Mouse (Mus musculus): ENCODE data around the gene Rac3. TPM values are rescaled to one million over a fixed set of nuclear protein-coding genes. Genes with fewer than 3 reads are reported as not detected.

Gene Rac3
- total RNA-seq, 2 experiments from 2014 or later, result 247 to 249 TPM

DNA sequence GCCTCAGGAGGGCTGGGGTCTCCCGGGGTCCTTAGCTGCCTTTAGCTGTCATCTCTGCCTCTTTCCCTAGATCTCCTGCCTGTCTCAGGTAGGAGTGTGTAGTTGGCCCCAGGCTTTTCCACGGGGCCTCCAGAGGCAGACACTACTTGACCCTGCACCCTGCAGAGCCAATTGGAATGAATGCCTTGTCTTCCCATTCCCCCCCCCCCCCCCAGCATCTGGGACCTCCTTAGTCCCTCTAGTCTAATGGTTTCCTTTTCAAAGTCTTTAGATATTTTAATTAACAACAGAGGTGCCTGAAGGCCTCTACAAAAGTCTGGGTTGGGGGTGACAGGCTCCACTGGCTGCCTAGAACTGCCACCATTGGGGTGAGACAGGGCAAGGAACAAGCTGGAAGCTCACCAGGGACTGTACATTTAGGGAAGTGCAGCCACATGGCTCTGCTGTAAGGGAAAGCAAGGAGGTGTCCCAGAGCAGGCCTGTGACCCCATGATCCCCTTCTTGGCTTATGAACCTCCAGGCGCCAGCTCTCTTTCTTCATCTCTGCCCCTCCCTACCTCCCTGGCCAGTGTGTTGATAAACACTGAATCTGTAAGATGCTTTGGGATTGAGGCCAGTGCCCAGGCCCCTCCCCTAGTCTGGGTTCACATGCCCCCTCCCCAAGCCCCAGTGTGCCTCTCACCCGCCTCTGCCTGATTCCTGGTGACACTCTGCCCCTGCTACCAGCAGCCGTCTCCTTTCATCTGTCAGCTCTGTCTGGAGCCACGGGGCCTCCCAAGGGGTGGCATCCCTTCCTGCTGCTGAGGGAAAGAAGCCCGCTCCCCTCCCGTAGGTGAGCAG lies 16.6 kb upstream of the Rac3 start:
- DNase-seq (ENCODE audit: low spot score in 2 of 2), result no peak

GRCm38 (mm10) chr11:120706120-120706519 lies 15.2 kb upstream of the Rac3 start:
- DNase-seq (ENCODE audit: low spot score in 2 of 2), result no peak

DNA sequence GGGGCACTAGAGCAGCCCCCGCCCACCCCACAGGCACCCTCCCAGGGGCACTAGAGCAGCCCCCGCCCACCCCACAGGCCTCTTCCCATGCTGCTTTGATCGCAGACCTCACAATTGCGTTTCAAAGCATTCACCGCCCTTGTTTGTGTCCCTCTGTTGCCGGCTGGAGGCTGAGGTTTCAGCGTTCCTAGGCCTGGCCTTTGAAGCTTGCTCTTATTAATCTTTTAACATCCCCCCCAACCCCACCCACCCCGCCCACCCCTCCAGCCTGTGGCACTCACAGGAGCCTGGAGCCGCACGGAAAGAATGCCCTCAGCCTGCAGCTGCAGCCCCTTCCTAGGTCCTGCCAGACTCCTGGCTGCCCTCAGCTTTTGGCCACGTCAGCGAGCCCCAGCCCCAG lies 14.0 kb upstream of the Rac3 start:
- no peak for DNase-seq (ENCODE audit: low spot score in 2 of 2)

DNA sequence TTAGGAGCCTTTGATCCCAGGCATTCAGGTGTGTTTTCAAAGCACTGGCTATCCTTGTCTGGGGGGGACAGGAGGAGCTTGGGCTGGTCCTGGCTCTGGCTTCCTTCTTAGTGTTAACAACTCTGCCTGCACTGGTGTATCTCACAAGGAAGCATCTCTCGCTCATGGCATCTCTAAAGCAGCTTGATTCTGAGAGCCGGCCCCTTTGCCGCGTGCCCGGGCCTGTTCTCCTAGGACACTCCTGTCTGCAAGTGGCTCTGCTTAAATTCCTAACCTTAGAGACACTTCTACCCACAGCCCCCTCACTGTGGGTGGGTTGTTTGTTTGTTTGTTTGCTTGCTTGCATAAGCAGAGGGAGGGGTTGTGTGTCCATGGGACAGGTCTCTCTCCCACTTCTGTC lies 13.3 kb upstream of the Rac3 start:
- DNase-seq (ENCODE audit: low spot score in 2 of 2), result no peak

DNA sequence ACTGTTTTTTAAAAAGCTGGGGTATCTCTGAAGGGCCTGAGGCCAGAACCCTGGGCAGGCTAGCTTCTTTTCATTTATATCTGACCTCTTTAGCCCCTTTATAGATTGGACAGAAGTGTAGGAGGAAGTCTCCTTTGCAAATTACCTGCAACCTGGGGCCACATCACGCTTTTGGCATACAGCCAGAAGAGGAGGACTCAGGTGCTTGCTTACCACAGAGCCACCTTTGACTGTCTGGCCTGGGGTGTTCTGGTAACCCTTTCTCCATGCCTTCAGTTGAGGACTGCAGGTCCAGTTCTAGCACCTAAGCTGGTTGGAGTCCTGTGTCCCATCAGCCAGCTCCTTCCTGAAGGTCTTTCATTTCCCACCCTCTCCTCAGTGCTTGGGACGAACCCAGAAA lies 11.7 kb upstream of the Rac3 start:
- no peak for DNase-seq (ENCODE audit: low spot score in 2 of 2)

GRCm38 (mm10) chr11:120710672-120711071 lies 10.6 kb upstream of the Rac3 start:
- no peak for DNase-seq (ENCODE audit: low spot score in 2 of 2)

DNA sequence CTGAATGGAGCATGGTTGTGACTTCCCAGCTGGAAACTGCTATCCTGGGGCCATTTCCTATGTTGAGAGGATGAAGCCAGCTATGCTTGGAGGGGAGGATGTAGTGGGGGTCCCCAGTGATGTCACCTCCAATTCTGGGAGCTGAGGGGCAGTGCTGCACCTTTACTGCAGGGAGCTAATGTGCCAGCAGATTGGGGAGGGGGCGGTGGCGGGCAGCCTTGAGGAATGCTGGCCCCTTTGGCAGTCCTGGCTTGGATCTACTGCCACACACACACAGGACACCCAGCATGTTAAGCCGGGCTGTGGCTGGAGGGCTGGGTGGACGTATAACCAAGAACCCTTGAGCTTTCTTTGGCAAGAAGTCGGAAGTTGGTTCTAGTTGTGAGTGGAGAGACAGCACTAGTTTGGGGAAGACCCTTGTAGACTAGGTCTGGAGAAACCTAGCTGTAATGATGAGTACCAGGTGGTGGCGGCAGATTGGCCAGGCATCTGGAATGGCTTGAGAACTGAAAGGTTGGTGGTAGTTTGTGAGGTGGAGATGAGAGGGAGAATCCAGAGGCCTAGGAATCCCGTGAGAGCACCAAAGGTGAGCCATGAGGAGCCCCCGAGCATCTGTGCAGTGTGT lies 9.2 kb upstream of the Rac3 start:
- no peak for DNase-seq (ENCODE audit: low spot score in 2 of 2)

DNA sequence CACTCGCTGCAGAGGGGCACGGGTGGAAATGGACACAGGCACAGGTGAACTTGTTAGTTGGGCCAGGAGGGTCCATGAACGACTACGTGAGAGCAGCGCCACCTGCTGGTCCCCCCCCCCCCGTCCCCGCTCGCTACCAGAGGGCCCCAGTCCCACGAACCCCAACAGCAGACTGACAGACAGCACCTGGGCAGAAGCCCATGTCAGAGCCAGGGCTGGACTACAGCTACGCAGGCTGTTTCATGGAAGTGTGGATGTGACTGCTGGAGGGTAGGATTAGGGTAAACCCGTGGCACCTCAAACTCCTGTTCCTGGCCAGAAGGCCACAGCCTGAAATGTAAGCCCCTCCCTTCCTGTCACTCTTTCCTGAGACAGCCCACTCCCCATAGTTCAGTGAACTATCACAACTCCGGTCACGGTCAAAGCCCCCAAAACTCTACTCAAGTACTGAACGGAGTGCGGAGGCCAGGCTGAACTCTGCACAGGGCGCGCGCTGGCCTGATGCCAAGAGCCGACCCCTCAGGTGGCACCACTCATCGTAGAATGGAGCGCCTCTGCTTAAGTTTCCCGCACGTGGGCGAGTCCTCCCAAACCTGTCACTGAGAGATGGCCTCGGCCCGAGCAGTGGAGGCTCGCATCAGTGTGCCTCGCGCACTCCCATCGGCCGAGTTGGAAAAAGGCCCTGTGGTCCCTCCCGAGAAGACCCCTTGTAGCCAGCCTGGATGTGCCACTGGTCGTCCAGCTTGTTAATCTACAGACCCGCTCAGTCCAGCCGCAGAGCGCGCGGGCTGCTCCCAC lies 8.3 kb upstream of the Rac3 start:
- peak; percentile 57 to 65 for DNase-seq (ENCODE audit: low spot score in 2 of 2)

- DNase-seq (ENCODE audit: low spot score in 2 of 2), result peak; percentile 96 to 97
These were observed 7.4 kb upstream of the Rac3 start, which contains the start of the genes Cenpx and Lrrc45 for GRCm38 (mm10) chr11:120713580-120714518. Gene Cenpx, minus strand, starts transcription at chr11:120713738. Gene Lrrc45, plus strand, starts transcription at chr11:120713925.

- no peak for DNase-seq (ENCODE audit: low spot score in 2 of 2)
These were observed 6.7 kb upstream of the Rac3 start for GRCm38 (mm10) chr11:120714546-120714945.

- DNase-seq (ENCODE audit: low spot score in 2 of 2), result no peak
These were observed 6.1 kb upstream of the Rac3 start for GRCm38 (mm10) chr11:120715131-120715530.

DNA sequence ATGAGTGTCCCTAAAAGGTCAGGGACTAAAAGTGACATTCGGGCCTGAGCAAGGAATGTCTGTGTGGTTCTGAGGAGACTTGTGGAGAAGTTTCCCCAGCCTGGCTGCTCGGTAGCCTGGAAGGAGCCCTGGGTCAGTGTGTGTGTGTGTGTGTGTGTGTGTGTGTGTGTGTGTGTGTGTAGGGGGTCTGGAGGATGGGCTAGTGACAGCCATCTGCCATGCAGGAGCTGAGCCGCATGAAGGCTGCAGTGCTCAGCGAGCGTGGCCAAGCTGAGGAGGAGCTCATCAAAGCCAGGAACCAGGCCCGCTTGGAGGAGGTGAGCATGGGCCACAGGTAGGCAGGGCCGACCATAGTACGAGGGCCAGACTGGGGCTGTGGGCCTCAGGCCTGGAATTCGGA lies 2.0 kb upstream of the Rac3 start:
- no peak for DNase-seq (ENCODE audit: low spot score in 2 of 2)

GRCm38 (mm10) chr11:120719841-120720376 lies 1.4 kb upstream of the Rac3 start:
- peak in 1 of 2 experiments; percentile 14 for DNase-seq (ENCODE audit: low spot score in 2 of 2)

- peak; percentile 96 to 97 for DNase-seq (ENCODE audit: low spot score in 2 of 2)
These were observed 820 bp upstream of the Rac3 start for GRCm38 (mm10) chr11:120720450-120720849.

DNA sequence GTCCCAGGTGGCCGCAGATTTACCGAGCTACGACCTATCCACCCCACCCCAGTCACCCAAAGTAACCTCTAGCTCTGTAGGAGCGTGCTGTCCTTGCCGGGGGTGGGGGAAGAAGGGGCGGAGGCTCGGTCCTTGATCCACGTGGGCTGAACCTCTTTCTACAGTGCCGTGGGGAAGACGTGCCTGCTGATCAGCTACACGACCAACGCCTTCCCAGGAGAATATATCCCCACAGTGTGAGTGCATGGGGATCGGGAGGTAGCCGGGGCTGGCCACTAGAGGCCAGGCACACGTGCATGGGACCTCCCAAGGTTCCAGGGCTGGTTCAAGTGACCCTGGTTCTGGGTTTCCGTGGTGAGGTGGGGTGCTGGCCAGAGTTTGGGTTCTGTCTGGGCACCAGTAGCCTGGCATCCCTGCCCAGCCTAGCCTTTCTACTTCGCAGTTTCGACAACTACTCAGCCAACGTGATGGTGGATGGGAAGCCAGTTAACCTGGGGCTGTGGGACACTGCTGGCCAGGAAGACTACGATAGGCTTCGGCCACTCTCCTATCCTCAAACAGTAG lies 879 bp downstream of the Rac3 start:
- DNase-seq (ENCODE audit: low spot score in 2 of 2), result peak; percentile 9 to 26

- peak in 1 of 2 experiments; percentile 4 for DNase-seq (ENCODE audit: low spot score in 2 of 2)
These were observed 1.6 kb downstream of the Rac3 start for GRCm38 (mm10) chr11:120722761-120723382.

DNA sequence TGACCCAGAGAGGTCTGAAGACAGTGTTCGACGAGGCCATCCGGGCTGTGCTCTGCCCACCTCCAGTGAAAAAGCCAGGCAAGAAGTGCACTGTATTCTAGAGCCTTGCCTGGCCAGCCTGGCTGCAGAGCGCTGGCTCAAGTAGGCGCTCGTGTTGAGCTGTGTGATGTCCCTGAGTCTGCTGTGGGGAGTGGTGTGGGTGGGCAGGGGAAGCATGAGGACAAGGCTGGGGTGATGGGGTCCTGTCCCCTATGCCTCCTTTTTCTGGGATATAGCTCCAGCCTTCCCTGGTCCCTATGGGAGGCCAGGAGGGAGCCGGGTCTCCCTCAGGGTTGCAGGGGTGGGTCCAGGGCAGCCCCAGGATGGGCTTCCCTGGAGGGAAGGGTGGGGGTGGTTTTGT lies 2.2 kb downstream of the Rac3 start:
- DNase-seq (ENCODE audit: low spot score in 2 of 2), result peak in 1 of 2 experiments; percentile 3

DNA sequence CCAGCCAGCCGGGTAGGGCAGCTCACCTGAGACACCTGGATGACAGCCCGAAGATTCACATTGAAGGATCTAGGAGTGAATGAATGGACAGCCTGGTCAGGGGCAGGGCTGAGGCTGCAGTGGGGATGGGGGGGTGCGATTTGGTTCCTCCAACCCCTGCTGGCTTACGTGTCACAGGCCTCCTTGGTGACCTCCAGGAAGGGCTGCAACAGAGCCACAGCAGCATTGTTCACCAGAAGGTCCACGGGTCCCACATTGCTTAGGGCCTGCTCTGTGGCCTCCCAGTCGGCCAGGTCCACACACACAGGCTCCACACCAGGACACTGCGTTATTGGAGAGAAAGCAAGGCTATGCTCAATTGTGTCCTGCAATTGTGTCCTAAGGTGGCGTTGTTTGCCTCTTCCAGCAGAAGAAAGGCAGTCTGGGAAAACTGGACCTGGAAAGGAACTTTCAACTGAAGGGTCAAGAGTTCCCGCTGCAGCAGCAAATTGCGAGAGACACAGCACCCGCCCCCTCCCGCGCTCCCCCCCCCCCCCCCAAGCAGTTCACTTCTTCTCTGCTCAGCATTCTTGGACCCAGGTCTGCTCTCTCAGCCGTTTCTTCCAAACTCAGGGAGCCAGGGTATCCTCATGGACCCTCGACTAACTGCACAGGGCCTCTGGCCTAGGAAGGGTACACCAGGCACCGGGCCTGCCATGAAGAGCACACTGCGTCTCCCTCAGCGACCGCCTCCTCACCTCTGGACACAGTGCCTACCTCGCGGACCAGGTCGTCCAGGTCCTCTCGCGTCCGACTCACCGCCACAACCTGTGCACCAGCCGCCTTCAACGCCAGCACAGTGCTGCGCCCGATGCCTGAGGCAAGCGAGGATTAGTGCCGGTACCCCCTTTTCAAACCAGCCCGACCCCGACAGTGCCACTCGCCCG lies 5.2 kb downstream of the Rac3 start:
- DNase-seq (ENCODE audit: low spot score in 2 of 2), result no peak
